Mouse (Mus musculus): ENCODE measurements at regions not wholly inside any gene's neighbourhood (a gene's known extent, or its start where the extent isn't known, plus 50 kb on each side); places are given as distances from the start of the nearest gene placed in this dataset.

- TF ChIP-seq CTCF (IDR thresholded peaks at IDR 0.05; ENCODE audit: low read depth) (no peak), EP300 (optimal IDR thresholded peaks at IDR 0.05) (no peak)
- 92% methylated on average over 7 of the region's 7 CpGs for WGBS
- Histone ChIP-seq H3K9me3 (ENCODE audit: control insufficient read depth, low read length) (no peaks in the 10 kb centered on the region), H3K4me1 (replicated peaks; ENCODE audit: control insufficient read depth, insufficient read depth) (no peaks in the 10 kb centered on the region), H3K27ac (replicated peaks) (no peak overlapping the region), H3K27me3 (ENCODE audit: control insufficient read depth, insufficient read depth, low read length) (no peaks in the 10 kb centered on the region), H3K9ac (ENCODE audit: low read length) (no peak overlapping the region), H3K36me3 (ENCODE audit: control insufficient read depth, insufficient read depth, low read length) (no peaks in the 10 kb centered on the region), H3K4me2 (replicated peaks; ENCODE audit: low read depth) (no peak overlapping the region), H3K4me3 (ENCODE audit: low read depth, low read length) (no peak overlapping the region)
- DNase-seq (ENCODE audit: low spot score), result no peak
- no peak for ATAC-seq (ENCODE audit: low FRiP score, low TSS enrichment)
Measured at GRCm38 (mm10) chr10:68347806-68348205, 69.3 kb upstream of the Arid5b start.

DNA sequence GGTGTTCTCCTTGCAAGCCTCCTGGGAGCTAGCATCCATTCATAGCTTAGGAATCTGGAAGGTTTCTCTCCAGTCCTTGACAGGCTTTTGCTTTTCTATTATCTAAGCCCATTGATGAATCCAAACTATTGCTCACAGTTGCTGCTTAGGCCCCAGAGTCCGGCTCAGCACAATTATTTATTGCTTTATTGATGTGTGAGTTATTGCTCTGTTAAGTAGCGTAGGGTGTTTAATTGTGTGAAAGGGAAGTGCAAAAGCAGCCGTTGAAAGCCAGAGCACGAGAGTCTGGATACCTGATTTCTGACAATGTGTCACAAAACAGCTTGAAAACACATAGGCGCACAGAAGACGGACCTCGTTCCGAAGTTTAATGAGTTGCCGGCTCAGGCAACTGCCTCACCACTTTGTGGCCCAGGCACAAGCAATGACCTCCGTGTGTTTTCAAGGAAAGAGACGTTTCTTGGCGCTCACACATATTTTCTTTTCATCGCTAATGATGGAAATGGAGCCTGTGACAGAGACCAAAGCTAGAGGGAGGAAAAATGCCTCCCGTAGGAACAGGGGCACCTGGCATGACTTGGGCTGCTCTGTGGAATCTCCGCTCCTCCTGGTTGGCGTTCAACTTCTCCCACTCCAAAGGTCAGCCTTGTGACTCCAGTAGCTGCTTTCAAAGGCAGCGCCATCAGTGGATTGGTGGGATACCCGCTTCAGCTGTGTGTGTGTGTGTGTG, 66.6 kb upstream of the Arid5b start:
- Histone ChIP-seq H3K36me3 (ENCODE audit: control insufficient read depth, insufficient read depth, low read length) (no peaks in the 10 kb centered on the region), H3K27ac (replicated peaks) (no peak overlapping the region), H3K4me1 (replicated peaks; ENCODE audit: control insufficient read depth, insufficient read depth) (no peaks in the 10 kb centered on the region), H3K9ac (ENCODE audit: low read length) (no peak overlapping the region), H3K4me3 (ENCODE audit: low read depth, low read length) (no peak overlapping the region), H3K9me3 (ENCODE audit: control insufficient read depth, low read length) (no peaks in the 10 kb centered on the region), H3K27me3 (ENCODE audit: control insufficient read depth, insufficient read depth, low read length) (no peaks in the 10 kb centered on the region), H3K4me2 (replicated peaks; ENCODE audit: low read depth) (no peak overlapping the region)
- ATAC-seq (ENCODE audit: low FRiP score, low TSS enrichment) (no peak), DNase-seq (ENCODE audit: low spot score) (no peak)
- TF ChIP-seq CTCF (IDR thresholded peaks at IDR 0.05; ENCODE audit: low read depth) (no peak), EP300 (optimal IDR thresholded peaks at IDR 0.05) (no peak)
- 88% methylated on average over 18 of the region's 18 CpGs for WGBS

DNA sequence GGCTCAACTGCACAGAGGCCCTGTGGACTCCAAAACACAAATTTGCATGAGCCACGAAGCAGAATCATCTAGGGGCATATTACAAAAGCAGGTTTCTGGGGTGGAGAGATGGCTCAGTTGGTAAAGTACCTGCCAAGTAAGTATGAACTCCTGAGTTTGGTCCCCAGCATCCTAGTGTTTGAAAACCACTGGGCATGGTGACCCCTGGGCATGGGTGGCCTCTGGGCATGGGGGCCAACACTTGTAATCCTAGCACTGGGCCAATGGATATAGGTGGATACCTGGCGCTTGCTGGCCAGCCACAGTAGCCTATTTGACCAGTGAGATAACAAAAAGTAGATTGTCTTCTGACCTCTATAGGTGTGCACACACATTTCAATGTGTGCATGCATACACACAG, 65.7 kb upstream of the Arid5b start:
- no peak overlapping the region for H3K4me2 ChIP-seq (replicated peaks; ENCODE audit: low read depth)
- no peaks in the 10 kb centered on the region for H3K4me1 ChIP-seq (replicated peaks; ENCODE audit: control insufficient read depth, insufficient read depth)
- WGBS, result 90% methylated on average over 2 of the region's 2 CpGs
- TF ChIP-seq EP300 (optimal IDR thresholded peaks at IDR 0.05) (no peak), CTCF (IDR thresholded peaks at IDR 0.05; ENCODE audit: low read depth) (no peak)
- no peak overlapping the region for H3K4me3 ChIP-seq (ENCODE audit: low read depth, low read length)
- H3K9ac ChIP-seq (ENCODE audit: low read length), result no peak overlapping the region
- H3K9me3 ChIP-seq (ENCODE audit: control insufficient read depth, low read length), result no peaks in the 10 kb centered on the region
- DNase-seq (ENCODE audit: low spot score), result no peak
- no peak for ATAC-seq (ENCODE audit: low FRiP score, low TSS enrichment)
- no peak overlapping the region for H3K27ac ChIP-seq (replicated peaks)
- no peaks in the 10 kb centered on the region for H3K27me3 ChIP-seq (ENCODE audit: control insufficient read depth, insufficient read depth, low read length)
- no peaks in the 10 kb centered on the region for H3K36me3 ChIP-seq (ENCODE audit: control insufficient read depth, insufficient read depth, low read length)

- no peaks in the 10 kb centered on the region for H3K36me3 ChIP-seq (ENCODE audit: control insufficient read depth, insufficient read depth, low read length)
- TF ChIP-seq EP300 (optimal IDR thresholded peaks at IDR 0.05) (no peak), CTCF (IDR thresholded peaks at IDR 0.05; ENCODE audit: low read depth) (no peak)
- no peak overlapping the region for H3K27ac ChIP-seq (replicated peaks)
- H3K4me1 ChIP-seq (replicated peaks; ENCODE audit: control insufficient read depth, insufficient read depth), result no peaks in the 10 kb centered on the region
- ATAC-seq (ENCODE audit: low FRiP score, low TSS enrichment) (no peak), DNase-seq (ENCODE audit: low spot score) (no peak)
- WGBS, result 84% methylated on average over 5 of the region's 5 CpGs
- H3K27me3 ChIP-seq (ENCODE audit: control insufficient read depth, insufficient read depth, low read length), result no peaks in the 10 kb centered on the region
- no peak overlapping the region for H3K4me3 ChIP-seq (ENCODE audit: low read depth, low read length)
- no peak overlapping the region for H3K4me2 ChIP-seq (replicated peaks; ENCODE audit: low read depth)
- H3K9me3 ChIP-seq (ENCODE audit: control insufficient read depth, low read length), result no peaks in the 10 kb centered on the region
- H3K9ac ChIP-seq (ENCODE audit: low read length), result no peak overlapping the region
Measured at GRCm38 (mm10) chr10:68334054-68334453, 55.5 kb upstream of the Arid5b start.
